Mouse (Mus musculus) stomach, embryonic 15.5 days (tissue): Measurements from ENCODE around the gene Dock9. TPM values are rescaled to one million over a fixed set of nuclear protein-coding genes. Genes with fewer than 3 reads are reported as not detected.
"Not testable (repeated sequence)": the region's sequence is repeated elsewhere in the genome, so short reads cannot be mapped to it uniquely, and the experiment has no call there.

Experiments
- ATAC-seq: fragments of 200-750 bp; cut with Nextera tagmentation; 2 replicates; pipeline ENCODE4 v1.8.0; 2017; ENCODE audit warnings: low read depth, moderate number of reproducible peaks, moderate TSS enrichment; ENCODE audit not compliant: insufficient read depth, low FRiP score
- H3K27ac ChIP-seq: fragments of 300-500 bp; sonication (generic); 2 replicates; pipeline ENCODE4 v1.5.1; 2015; ENCODE audit warnings: mild to moderate bottlenecking, inconsistent platforms
- H3K27me3 ChIP-seq: fragments of 300-500 bp; sonication (generic); replicated peaks from 2 replicates; pipeline ENCODE4 v1.6.1; 2015; ENCODE audit warnings: inconsistent platforms
- H3K36me3 ChIP-seq: fragments of 300-500 bp; sonication (generic); 2 replicates; pipeline ENCODE4 v1.6.1; 2015; ENCODE audit warnings: inconsistent platforms
- H3K4me1 ChIP-seq: fragments of 300-500 bp; sonication (generic); 2 replicates; pipeline ENCODE4 v1.6.1; 2015; ENCODE audit warnings: inconsistent platforms
- H3K4me2 ChIP-seq: fragments of 300-500 bp; sonication (generic); 2 replicates; pipeline ENCODE4 v1.6.1; 2015; ENCODE audit warnings: mild to moderate bottlenecking, inconsistent platforms
- H3K4me3 ChIP-seq: fragments of 300-500 bp; sonication (generic); replicated peaks from 2 replicates; pipeline ENCODE4 v1.5.1; 2015; ENCODE audit warnings: inconsistent platforms
- H3K9ac ChIP-seq: fragments of 300-500 bp; sonication (generic); 2 replicates; pipeline ENCODE4 v1.6.1; 2015; ENCODE audit warnings: inconsistent platforms
- H3K9me3 ChIP-seq: fragments of 300-500 bp; sonication (generic); 2 replicates; pipeline ENCODE4 v1.6.1; 2016; ENCODE audit warnings: inconsistent platforms
- WGBS: fragments of 180-500 bp; shearing (Covaris S2); methylation state at CpG from one replicate; pipeline ENCODE4 v1.1.7; 2015; 5-methylcytosine and 5-hydroxymethylcytosine counted together
- polyA plus RNA-seq: library from polyadenylated mRNA; unstranded; fragments of >200 nt; fragmentation: Nextera tagmentation; extraction: Ambion mirVana; gene quantifications from 2 replicates; pipeline ENCODE4 v1.2.1, GENCODE M21; 2015

Gene Dock9
- polyA plus RNA-seq, 1 experiment from 2014 or later = 14.0 TPM

DNA sequence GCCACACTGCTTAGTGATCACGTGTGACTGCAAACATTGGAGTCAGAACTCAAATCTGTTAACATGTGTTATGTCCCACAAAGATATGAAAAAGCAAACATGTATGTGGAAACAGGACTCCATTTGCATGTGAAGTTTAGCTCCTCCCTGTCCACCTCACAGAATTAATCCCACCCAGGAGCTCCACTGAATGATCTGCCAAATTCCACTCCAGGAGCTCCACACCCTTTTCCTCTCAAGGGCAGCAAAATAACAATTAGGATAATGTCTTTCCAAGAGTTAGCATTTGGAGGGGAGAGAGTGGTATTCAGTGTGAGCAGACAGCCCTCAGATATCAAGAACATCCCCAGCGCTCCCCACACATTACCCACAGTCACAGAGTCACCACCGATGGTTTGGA is 102.9 kb downstream of the Dock9 start:
- no peaks in the 10 kb centered on the region for H3K36me3 ChIP-seq
- H3K4me1 ChIP-seq = peaks cover 20% of the 10 kb centered on the region
- H3K4me2 ChIP-seq = no peak overlapping the region
- no peak overlapping the region for H3K27ac ChIP-seq
- H3K4me3 ChIP-seq = no peak overlapping the region
- WGBS = 82% methylated on average over 3 of the region's 3 CpGs
- ATAC-seq = no peak
- H3K9me3 ChIP-seq = no peaks in the 10 kb centered on the region
- H3K27me3 ChIP-seq = no peaks in the 10 kb centered on the region
- H3K9ac ChIP-seq = no peak overlapping the region

DNA sequence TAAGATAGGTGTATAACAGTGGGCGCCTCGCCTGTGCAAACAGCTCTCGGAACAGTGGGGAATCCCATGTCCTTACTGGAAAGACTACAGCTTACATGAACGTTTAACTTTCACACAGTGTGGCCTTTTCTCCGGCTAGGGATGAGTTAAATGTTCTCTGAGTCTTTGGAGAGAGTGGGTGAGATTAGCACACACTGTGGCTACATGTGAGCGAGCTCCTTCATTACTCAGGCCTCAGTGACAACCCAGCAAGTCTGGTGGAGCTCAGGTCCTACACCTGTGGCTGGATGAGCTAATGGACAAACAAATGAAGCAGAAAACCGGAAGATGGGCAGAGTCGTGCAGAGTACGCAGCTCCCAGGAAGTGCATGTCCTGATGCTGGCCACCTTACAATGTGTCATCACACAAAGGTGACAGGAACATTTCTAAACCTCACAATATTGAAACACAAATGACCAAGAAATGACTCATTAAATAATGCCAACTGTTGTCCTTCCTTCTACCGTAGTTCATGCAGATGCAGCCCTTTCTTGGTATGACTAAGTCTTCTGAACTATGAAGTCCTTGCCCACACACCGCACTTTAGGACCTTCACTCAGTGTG is 103.5 kb downstream of the Dock9 start:
- Histone ChIP-seq H3K9ac (no peak overlapping the region), H3K27ac (no peak overlapping the region), H3K4me2 (no peak overlapping the region), H3K4me3 (no peak overlapping the region), H3K27me3 (no peaks in the 10 kb centered on the region), H3K9me3 (no peaks in the 10 kb centered on the region), H3K36me3 (no peaks in the 10 kb centered on the region), H3K4me1 (peaks cover 20% of the 10 kb centered on the region)
- ATAC-seq = no peak
- WGBS = 89% methylated on average over 11 of the region's 11 CpGs

DNA sequence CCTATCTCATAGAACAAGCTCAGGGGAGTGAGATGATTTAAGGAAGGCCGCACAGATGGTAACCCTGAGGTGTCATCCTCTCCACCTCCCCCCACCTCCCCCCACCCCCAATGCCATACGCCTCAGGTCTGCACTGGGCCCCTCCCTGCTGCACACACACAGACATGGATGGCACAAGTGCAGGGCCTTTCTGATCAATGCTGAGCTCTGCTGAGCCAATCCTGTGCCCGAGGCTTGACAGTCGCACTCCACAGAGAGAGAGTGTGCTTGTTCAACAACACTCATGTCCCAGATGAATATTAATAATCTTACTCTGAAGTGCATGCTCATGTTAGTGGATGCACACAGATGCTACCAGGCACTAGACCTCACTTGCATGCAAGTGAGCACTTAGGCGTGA is 108.0 kb downstream of the Dock9 start:
- 69% methylated on average over 5 of the region's 5 CpGs for WGBS
- not testable (repeated sequence) for H3K9ac ChIP-seq, ATAC-seq, H3K27me3 ChIP-seq, H3K4me3 ChIP-seq, H3K4me1 ChIP-seq, H3K36me3 ChIP-seq, H3K4me2 ChIP-seq, H3K9me3 ChIP-seq, H3K27ac ChIP-seq

DNA sequence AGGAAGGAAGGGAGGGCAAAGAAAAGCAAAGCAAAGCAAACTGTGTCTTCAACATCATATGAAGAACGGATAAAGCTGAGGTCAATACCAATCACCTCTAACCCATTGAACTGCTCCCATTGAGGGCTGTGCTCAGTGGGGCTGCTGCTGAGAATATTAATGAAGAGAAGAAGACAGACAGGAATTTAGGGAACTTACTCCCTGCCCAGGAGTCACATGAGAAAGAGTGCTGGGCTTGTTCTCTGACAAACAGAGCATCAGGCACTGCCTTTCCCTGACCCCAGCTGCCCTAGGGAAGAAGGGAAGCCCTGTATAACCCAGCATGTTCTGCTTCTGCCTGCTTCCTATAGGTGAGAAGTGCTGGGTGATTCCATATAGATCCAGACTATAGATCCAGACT is 109.5 kb downstream of the Dock9 start:
- H3K27ac ChIP-seq = no peak overlapping the region
- H3K4me1 ChIP-seq = no peaks in the 10 kb centered on the region
- no peaks in the 10 kb centered on the region for H3K36me3 ChIP-seq
- no peaks in the 10 kb centered on the region for H3K9me3 ChIP-seq
- no peak overlapping the region for H3K9ac ChIP-seq
- H3K4me3 ChIP-seq = no peak overlapping the region
- WGBS = 68% methylated on average over 1 of the region's 1 CpGs
- no peak overlapping the region for H3K4me2 ChIP-seq
- ATAC-seq = no peak
- no peaks in the 10 kb centered on the region for H3K27me3 ChIP-seq

DNA sequence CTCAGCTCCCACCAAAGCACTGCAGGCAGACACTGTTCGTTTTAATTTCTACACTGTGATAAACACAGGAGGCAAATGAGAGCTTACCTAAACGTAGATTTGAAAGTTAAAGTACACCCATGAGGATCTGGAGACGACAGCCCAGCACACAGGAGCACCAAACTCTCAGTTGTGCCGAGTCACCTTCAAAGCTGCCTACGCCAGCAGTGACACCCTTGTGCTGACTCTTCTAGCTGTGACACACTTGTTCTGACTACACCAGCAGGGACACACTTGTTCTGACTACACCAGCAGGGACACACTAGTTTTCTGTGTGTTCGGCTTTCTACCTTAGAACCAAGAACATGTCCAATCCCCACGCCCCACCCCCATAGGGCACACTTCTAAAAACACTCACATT is 110.4 kb downstream of the Dock9 start:
- no peaks in the 10 kb centered on the region for H3K36me3 ChIP-seq
- 68% methylated on average over 7 of the region's 7 CpGs for WGBS
- H3K27me3 ChIP-seq = no peaks in the 10 kb centered on the region
- no peaks in the 10 kb centered on the region for H3K9me3 ChIP-seq
- H3K9ac ChIP-seq = no peak overlapping the region
- H3K4me1 ChIP-seq = no peaks in the 10 kb centered on the region
- H3K4me2 ChIP-seq = no peak overlapping the region
- H3K4me3 ChIP-seq = no peak overlapping the region
- no peak for ATAC-seq
- H3K27ac ChIP-seq = no peak overlapping the region

DNA sequence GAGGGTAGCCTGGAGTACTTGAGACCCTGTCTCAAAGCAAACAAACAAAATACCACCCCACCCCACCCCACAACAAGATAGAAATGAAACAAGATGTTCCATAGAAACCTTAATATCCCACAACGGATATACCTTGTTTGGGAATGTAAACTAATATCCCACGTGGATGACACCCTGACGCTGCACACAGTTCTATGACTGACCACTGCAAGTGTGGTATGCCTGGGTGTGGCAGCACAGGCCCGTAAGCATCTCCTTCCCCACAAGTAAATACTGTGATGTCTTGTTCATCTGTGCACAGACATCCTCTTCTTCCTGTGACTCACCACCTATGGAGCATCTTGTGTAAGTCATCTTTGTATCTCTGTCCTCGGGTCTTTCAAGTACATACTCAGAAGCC is 118.7 kb downstream of the Dock9 start:
- Histone ChIP-seq H3K27me3 (no peaks in the 10 kb centered on the region), H3K4me2 (no peak overlapping the region), H3K27ac (no peak overlapping the region), H3K4me1 (peaks cover 22% of the 10 kb centered on the region), H3K9ac (no peak overlapping the region), H3K9me3 (no peaks in the 10 kb centered on the region), H3K36me3 (no peaks in the 10 kb centered on the region), H3K4me3 (no peak overlapping the region)
- 85% methylated on average over 5 of the region's 5 CpGs for WGBS
- ATAC-seq = no peak

DNA sequence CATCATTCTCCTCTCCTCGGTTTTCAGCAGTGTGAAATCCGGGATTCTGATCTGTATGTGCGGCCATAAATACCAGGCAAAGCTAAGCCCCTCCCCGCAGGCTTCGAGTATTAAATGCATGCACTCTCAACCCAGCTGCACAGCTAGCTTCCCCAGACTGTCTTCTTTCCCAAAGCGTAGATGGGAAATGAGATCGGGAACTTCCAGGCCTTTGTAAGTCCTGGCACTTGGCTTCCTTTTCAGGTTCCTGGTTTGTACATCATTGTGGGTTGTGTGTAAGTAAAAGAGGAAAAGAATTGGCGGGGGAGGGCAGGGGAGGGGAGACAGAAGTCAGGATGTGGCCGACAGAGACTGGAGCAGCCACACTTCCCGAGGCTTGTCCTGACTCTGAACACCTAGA is 119.2 kb downstream of the Dock9 start:
- ATAC-seq = no peak
- no peak overlapping the region for H3K4me3 ChIP-seq
- H3K9me3 ChIP-seq = no peaks in the 10 kb centered on the region
- no peaks in the 10 kb centered on the region for H3K36me3 ChIP-seq
- H3K27ac ChIP-seq = peak overlapping the region; percentile 40; the same call in 1 of the 2 replicates
- no peak overlapping the region for H3K9ac ChIP-seq
- 51% methylated on average over 10 of the region's 10 CpGs for WGBS
- no peak overlapping the region for H3K4me2 ChIP-seq
- H3K27me3 ChIP-seq = no peaks in the 10 kb centered on the region
- H3K4me1 ChIP-seq = peaks cover 22% of the 10 kb centered on the region

DNA sequence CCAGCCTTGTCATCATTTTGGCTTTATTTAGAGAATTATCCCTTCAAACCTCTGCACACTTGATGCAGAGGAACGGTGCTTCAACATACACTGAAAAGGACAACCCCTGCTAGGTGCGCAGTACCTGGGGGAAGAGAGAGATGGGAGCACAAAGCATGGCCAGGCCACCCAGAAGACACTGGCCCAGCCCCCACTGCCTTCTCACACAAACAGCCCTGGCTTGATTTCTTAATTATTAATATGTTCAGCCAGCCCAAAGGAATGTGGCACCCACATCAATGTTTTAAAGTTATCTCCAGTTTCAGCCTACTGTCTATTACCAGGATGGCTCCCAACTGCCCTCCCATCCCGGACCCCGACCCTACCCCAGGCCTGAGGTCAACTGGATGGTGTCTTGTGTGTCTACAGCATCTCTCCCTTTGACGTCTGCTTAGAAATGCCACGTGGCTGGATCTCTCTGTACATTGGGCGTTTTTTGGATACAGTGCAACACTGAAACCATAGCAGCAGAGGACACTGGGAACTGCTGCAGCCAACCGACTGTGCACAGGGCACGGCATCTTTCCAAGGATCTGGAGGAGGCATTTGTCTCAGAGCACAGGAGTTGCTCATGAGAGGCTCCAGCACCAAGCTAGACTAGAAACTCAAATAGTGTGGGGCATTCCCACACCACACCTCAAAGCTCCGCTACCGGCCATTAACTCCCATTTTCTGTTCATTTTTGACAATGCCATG is 120.9 kb downstream of the Dock9 start:
- no peak overlapping the region for H3K4me2 ChIP-seq
- no peak for ATAC-seq
- no peaks in the 10 kb centered on the region for H3K9me3 ChIP-seq
- 80% methylated on average over 11 of the region's 11 CpGs for WGBS
- no peak overlapping the region for H3K9ac ChIP-seq
- no peaks in the 10 kb centered on the region for H3K27me3 ChIP-seq
- peaks cover 22% of the 10 kb centered on the region for H3K4me1 ChIP-seq
- no peak overlapping the region for H3K4me3 ChIP-seq
- H3K27ac ChIP-seq = peak overlapping the region; percentile 71
- H3K36me3 ChIP-seq = no peaks in the 10 kb centered on the region

DNA sequence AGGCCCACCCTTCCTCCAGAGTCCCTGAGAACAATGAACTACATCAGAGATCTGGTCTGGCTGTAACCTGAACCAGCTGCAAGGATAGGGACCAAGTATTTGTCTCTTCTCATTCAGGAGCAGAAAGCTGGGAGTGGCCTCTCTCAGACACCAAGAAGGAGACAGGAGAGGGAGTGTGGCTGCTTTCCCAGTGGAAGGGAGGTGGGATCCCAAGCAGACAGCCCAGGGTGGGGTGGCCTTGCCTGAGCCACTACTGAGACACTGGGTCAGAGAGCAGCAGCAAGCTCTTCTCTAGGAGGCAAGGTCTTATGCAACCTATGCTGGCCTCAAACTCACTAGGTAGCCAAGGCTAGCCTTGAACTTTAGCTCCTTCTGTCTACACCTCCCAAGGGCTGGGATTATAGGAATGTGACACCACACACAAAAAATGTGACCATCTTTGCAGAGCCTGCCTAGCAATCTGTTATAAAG is 121.5 kb downstream of the Dock9 start:
- H3K27ac ChIP-seq = peak overlapping the region; percentile 71
- H3K4me1 ChIP-seq = peaks cover 22% of the 10 kb centered on the region
- H3K4me2 ChIP-seq = no peak overlapping the region
- ATAC-seq = peak; percentile 17; the same call in 1 of the 2 replicates
- no peak overlapping the region for H3K4me3 ChIP-seq
- H3K27me3 ChIP-seq = no peaks in the 10 kb centered on the region
- H3K9ac ChIP-seq = no peak overlapping the region
- H3K36me3 ChIP-seq = no peaks in the 10 kb centered on the region
- no peaks in the 10 kb centered on the region for H3K9me3 ChIP-seq

DNA sequence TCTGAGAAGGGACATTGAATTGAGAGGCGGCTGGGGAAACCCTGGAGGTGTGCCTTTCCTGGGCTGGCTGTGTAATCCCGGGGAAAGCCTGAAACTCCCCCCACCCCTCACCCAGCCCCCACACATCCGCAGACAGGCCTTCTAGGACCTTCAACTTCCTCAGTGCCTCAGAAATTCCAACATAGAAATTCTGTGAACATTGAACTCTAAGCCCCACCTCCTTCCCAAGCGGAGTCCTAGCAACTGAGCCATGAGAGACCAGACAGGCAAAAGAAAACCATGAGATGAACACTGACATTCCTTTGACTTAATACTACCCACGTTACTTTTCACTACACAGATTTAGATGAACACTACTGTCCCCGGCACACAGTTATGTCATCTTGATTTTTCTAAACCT is 122.1 kb downstream of the Dock9 start:
- peaks cover 24% of the 10 kb centered on the region for H3K4me1 ChIP-seq
- no peak overlapping the region for H3K9ac ChIP-seq
- H3K36me3 ChIP-seq = no peaks in the 10 kb centered on the region
- no peaks in the 10 kb centered on the region for H3K27me3 ChIP-seq
- peak; percentile 63; the same call in 1 of the 2 replicates for ATAC-seq
- peak overlapping the region; percentile 71 for H3K27ac ChIP-seq
- no peak overlapping the region for H3K4me2 ChIP-seq
- 10% methylated on average over 6 of the region's 6 CpGs for WGBS
- H3K9me3 ChIP-seq = no peaks in the 10 kb centered on the region
- H3K4me3 ChIP-seq = no peak overlapping the region

DNA sequence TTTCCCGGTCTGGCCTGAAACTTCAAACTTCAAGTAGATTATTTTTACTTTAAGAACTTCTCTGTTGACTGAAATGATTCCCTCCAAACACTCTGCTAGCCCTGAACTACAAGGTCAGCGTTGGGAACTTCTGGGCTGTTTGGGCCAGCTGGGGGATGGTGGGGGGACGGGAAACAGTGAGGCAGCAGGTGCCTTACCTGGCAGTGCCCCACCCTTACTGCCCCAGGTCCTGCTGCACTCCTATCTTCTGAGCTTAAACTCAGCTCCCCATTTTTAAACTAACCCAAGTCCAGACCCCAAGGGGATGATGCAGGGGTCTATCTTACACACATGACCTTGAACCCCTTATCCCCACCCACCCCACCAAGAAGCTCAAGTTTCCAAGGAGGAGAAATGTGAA is 122.5 kb downstream of the Dock9 start:
- Histone ChIP-seq H3K27me3 (no peaks in the 10 kb centered on the region), H3K27ac (peak overlapping the region; percentile 71), H3K36me3 (no peaks in the 10 kb centered on the region), H3K9me3 (no peaks in the 10 kb centered on the region), H3K9ac (no peak overlapping the region), H3K4me1 (peaks cover 24% of the 10 kb centered on the region), H3K4me3 (no peak overlapping the region), H3K4me2 (no peak overlapping the region)
- 39% methylated on average over 3 of the region's 3 CpGs for WGBS
- ATAC-seq = peak; percentile 21; the same call in 1 of the 2 replicates

DNA sequence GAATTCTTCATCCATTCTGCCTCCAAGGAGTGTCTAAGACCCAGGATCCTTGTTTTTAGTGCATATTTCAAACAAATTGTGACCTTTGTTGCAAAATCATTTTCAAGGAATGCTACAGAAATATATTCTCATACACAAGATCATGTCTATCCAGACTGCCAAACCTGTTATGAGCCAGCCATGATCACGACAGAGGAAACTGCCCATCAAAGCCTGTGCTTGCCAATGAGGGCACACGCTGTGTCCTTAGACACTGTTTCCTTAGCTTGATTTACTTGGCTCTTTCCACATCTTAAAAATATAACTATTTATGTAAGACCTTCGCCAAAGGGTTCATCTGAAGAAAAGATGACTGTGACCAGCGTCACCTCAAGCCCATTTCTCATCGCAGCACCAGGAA is 127.6 kb downstream of the Dock9 start:
- ATAC-seq = no peak
- H3K27ac ChIP-seq = no peak overlapping the region

More for the DNA sequence above, 127.6 kb downstream of the Dock9 start:
- 67% methylated on average over 5 of the region's 5 CpGs for WGBS
- peaks cover 3% of the 10 kb centered on the region; the same call in 1 of the 2 replicates for H3K4me1 ChIP-seq
- no peaks in the 10 kb centered on the region for H3K27me3 ChIP-seq
- no peak overlapping the region for H3K9ac ChIP-seq
- no peaks in the 10 kb centered on the region for H3K36me3 ChIP-seq
- H3K4me2 ChIP-seq = no peak overlapping the region
- H3K4me3 ChIP-seq = no peak overlapping the region
- no peaks in the 10 kb centered on the region for H3K9me3 ChIP-seq
